In the genomic region with DNA sequence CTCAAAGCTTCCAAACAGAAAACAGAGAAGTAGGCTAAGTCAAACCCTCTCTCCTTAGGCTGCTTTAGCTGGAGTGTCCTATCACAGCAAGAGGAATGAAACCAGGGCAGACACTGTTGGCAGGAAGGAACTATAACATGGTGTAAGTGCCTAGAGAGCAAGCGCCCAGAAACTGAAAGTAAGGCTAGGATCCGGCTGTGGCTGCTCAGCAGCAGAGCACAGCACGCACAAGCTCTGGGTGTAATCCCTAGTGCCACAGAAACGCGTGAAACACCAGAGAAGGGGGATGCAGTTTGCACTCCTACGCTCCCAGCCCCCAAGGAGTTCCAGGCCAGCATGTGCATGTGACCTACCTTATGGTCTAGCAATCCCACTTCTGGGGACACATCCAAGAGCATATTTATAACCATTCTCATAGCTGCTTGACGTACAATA, we compare ENCODE assay signal across 8 mouse cellular contexts. TPM values are rescaled to one million over a fixed set of nuclear protein-coding genes. Genes with fewer than 3 reads are reported as not detected.
A peak's percentile ranks its signal among the peaks of the same experiment; 100 is the strongest.
DNase-seq lines count a peak whose midpoint lies in the region; ATAC-seq and TF ChIP-seq lines count a peak whose summit lies in the region.

No protein-coding gene starts in this region.

- no peak overlapping the region for H3K4me3 ChIP-seq in hindbrain, embryonic 14.5 days (replicated peaks; ENCODE audit: low read length)
- no peak overlapping the region for H3K4me3 ChIP-seq in hindbrain, embryonic 16.5 days (ENCODE audit: low read length)
- H3K4me3 ChIP-seq in cerebellum, adult 2 months (replicated peaks; ENCODE audit: insufficient read depth, low read depth, low read length), result peak overlapping the region; percentile 23
- H3K4me3 ChIP-seq in intestine, embryonic 14.5 days (ENCODE audit: low read depth, low read length), result no peak overlapping the region
- H3K4me3 ChIP-seq in thymus, adult 2 months (ENCODE audit: control insufficient read depth, insufficient read depth, low read length), result peak overlapping the region; percentile 37
- H3K4me3 ChIP-seq in midbrain, embryonic 11.5 days (ENCODE audit: low read depth, low read length), result no peak overlapping the region

- peaks cover 22% of the 10 kb centered on the region for H3K4me1 ChIP-seq in hindbrain, embryonic 14.5 days (replicated peaks; ENCODE audit: control insufficient read depth, insufficient read depth, low read length)
- peaks cover 9% of the 10 kb centered on the region for H3K4me1 ChIP-seq in hindbrain, embryonic 16.5 days (ENCODE audit: control insufficient read depth, insufficient read depth, low read depth, low read length)
- peaks cover 40% of the 10 kb centered on the region for H3K4me1 ChIP-seq in cerebellum, adult 2 months (ENCODE audit: control insufficient read depth, insufficient read depth, low read length)
- H3K4me1 ChIP-seq in intestine, embryonic 14.5 days (replicated peaks; ENCODE audit: control insufficient read depth, insufficient read depth, low read length), result peaks cover 36% of the 10 kb centered on the region; the same call in 1 of the 2 replicates
- H3K4me1 ChIP-seq in thymus, adult 2 months (replicated peaks; ENCODE audit: control insufficient read depth, insufficient read depth, low read length), result peaks cover 29% of the 10 kb centered on the region
- no peaks in the 10 kb centered on the region for H3K4me1 ChIP-seq in midbrain, embryonic 11.5 days (ENCODE audit: control insufficient read depth, insufficient read depth, low read length)

- 0 out of 2 replicates have a peak overlapping the region, but pooled peaks have one; percentile 12 for H3K27ac ChIP-seq in hindbrain, embryonic 14.5 days
- H3K27ac ChIP-seq in hindbrain, embryonic 16.5 days (ENCODE audit: low read depth, low read length), result no peak overlapping the region
- peak overlapping the region; percentile 91 for H3K27ac ChIP-seq in cerebellum, adult 2 months (ENCODE audit: insufficient read depth, low read length)
- peak overlapping the region; percentile 30; the same call in 1 of the 2 replicates for H3K27ac ChIP-seq in intestine, embryonic 14.5 days (ENCODE audit: low read depth)
- peak overlapping the region; percentile 83 for H3K27ac ChIP-seq in thymus, adult 2 months (ENCODE audit: control insufficient read depth, insufficient read depth, low read length)
- H3K27ac ChIP-seq in midbrain, embryonic 11.5 days (ENCODE audit: low read depth, low read length), result no peak overlapping the region

- no peaks in the 10 kb centered on the region for H3K9me3 ChIP-seq in hindbrain, embryonic 14.5 days (ENCODE audit: control insufficient read depth, low read length)
- no peaks in the 10 kb centered on the region for H3K9me3 ChIP-seq in hindbrain, embryonic 16.5 days (ENCODE audit: control insufficient read depth, low read length)
- no peaks in the 10 kb centered on the region for H3K9me3 ChIP-seq in intestine, embryonic 14.5 days (ENCODE audit: control insufficient read depth, low read length)
- no peaks in the 10 kb centered on the region for H3K9me3 ChIP-seq in midbrain, embryonic 11.5 days (ENCODE audit: control insufficient read depth, low read length)

- no peak for DNase-seq in hindbrain, embryonic 14.5 days (ENCODE audit: low spot score)
- DNase-seq in CD4-positive, CD25-positive, alpha-beta regulatory T cell, adult 2 months (ENCODE audit: low read depth, low spot score), result peak; percentile 79
- DNase-seq in cerebellum, adult 2 months, result peak; percentile 75 to 88
- DNase-seq in intestine, embryonic 14.5 days (ENCODE audit: low spot score), result no peak
- peak; percentile 61 for DNase-seq in lung, postnatal 10 days
- DNase-seq in thymus, adult 2 months, result peak; percentile 64
- DNase-seq in midbrain, embryonic 11.5 days (ENCODE audit: low spot score, missing footprints), result no peak

- 73% methylated on average over 7 of the region's 7 CpGs for WGBS in hindbrain, embryonic 14.5 days
- 64% methylated on average over 7 of the region's 7 CpGs for WGBS in hindbrain, embryonic 16.5 days
- 7% methylated on average over 7 of the region's 7 CpGs for WGBS in cerebellum, adult 2 months
- 81% methylated on average over 7 of the region's 7 CpGs for WGBS in intestine, embryonic 14.5 days
- WGBS in thymus, adult 2 months, result 6% methylated on average over 7 of the region's 7 CpGs
- 86% methylated on average over 7 of the region's 7 CpGs for WGBS in midbrain, embryonic 11.5 days

- no peak for ATAC-seq in hindbrain, embryonic 14.5 days (ENCODE audit: low FRiP score)
- ATAC-seq in hindbrain, embryonic 16.5 days, result no peak
- no peak for ATAC-seq in intestine, embryonic 14.5 days (replicated peaks; ENCODE audit: low FRiP score, low TSS enrichment, low read depth)
- no peak for ATAC-seq in midbrain, embryonic 11.5 days (ENCODE audit: low FRiP score)

- TF ChIP-seq POLR2A in cerebellum, adult 2 months (IDR thresholded peaks at IDR 0.05; ENCODE audit: borderline replicate concordance, insufficient read depth, low read length), result no peak
- TF ChIP-seq POLR2A in thymus, adult 2 months (IDR thresholded peaks at IDR 0.05; ENCODE audit: control insufficient read depth, extremely low read depth, insufficient read depth, low read length, poor library complexity), result 0 out of 2 replicates have a peak, but pooled peaks have one; percentile 26

- no peaks in the 10 kb centered on the region for H3K27me3 ChIP-seq in hindbrain, embryonic 14.5 days (ENCODE audit: control insufficient read depth, insufficient read depth, low read length)
- no peaks in the 10 kb centered on the region for H3K27me3 ChIP-seq in hindbrain, embryonic 16.5 days (replicated peaks; ENCODE audit: control insufficient read depth, insufficient read depth, low read length)
- no peaks in the 10 kb centered on the region for H3K27me3 ChIP-seq in cerebellum, adult 2 months (ENCODE audit: control insufficient read depth, insufficient read depth, low read length)
- H3K27me3 ChIP-seq in intestine, embryonic 14.5 days (replicated peaks; ENCODE audit: control insufficient read depth, insufficient read depth, low read length), result no peaks in the 10 kb centered on the region
- no peaks in the 10 kb centered on the region for H3K27me3 ChIP-seq in thymus, adult 2 months (ENCODE audit: control insufficient read depth, insufficient read depth, low read length)
- H3K27me3 ChIP-seq in midbrain, embryonic 11.5 days (ENCODE audit: control insufficient read depth, insufficient read depth, low read length), result no peaks in the 10 kb centered on the region

- no peaks in the 10 kb centered on the region for H3K36me3 ChIP-seq in hindbrain, embryonic 14.5 days (replicated peaks; ENCODE audit: control insufficient read depth, insufficient read depth)
- H3K36me3 ChIP-seq in hindbrain, embryonic 16.5 days (ENCODE audit: control insufficient read depth, insufficient read depth, low read length), result no peaks in the 10 kb centered on the region
- H3K36me3 ChIP-seq in intestine, embryonic 14.5 days (ENCODE audit: control insufficient read depth, insufficient read depth, low read length), result no peaks in the 10 kb centered on the region
- no peaks in the 10 kb centered on the region for H3K36me3 ChIP-seq in thymus, adult 2 months (ENCODE audit: control insufficient read depth, insufficient read depth, low read length)
- no peaks in the 10 kb centered on the region for H3K36me3 ChIP-seq in midbrain, embryonic 11.5 days (ENCODE audit: control insufficient read depth, insufficient read depth, low read length)

- no peak for TF ChIP-seq CTCF in cerebellum, adult 2 months (IDR thresholded peaks at IDR 0.05; ENCODE audit: borderline replicate concordance, insufficient read depth, low read depth, low read length)
- TF ChIP-seq CTCF in thymus, adult 2 months (IDR thresholded peaks at IDR 0.05; ENCODE audit: borderline replicate concordance, control insufficient read depth, extremely low read depth, insufficient read depth, low read length, poor library complexity), result no peak

- no peak overlapping the region for H3K4me2 ChIP-seq in hindbrain, embryonic 14.5 days (replicated peaks)
- H3K4me2 ChIP-seq in hindbrain, embryonic 16.5 days (ENCODE audit: low read length), result no peak overlapping the region
- H3K4me2 ChIP-seq in intestine, embryonic 14.5 days (ENCODE audit: low read length), result no peak overlapping the region
- no peak overlapping the region for H3K4me2 ChIP-seq in midbrain, embryonic 11.5 days

- no peak overlapping the region for H3K9ac ChIP-seq in hindbrain, embryonic 14.5 days
- no peak overlapping the region for H3K9ac ChIP-seq in hindbrain, embryonic 16.5 days (ENCODE audit: low read depth, low read length)
- H3K9ac ChIP-seq in intestine, embryonic 14.5 days (ENCODE audit: low read length), result no peak overlapping the region
- no peak overlapping the region for H3K9ac ChIP-seq in midbrain, embryonic 11.5 days (ENCODE audit: low read length)

RNA-seq across cellular contexts. Expression of a gene that starts 41.2 kb away (rescaled TPM):
- 14.4 and 16.8 TPM in 2 replicates for polyA plus RNA-seq in hindbrain, embryonic 14.5 days (2014; fragmentation: Nextera tagmentation; extraction: Ambion mirVana)
- 14.2 and 16.1 TPM in 2 replicates for polyA plus RNA-seq in hindbrain, embryonic 16.5 days (2015; fragmentation: Nextera tagmentation; extraction: Ambion mirVana)
- polyA plus RNA-seq in cerebellum, adult 2 months (2012; rRNA removed), result 21.7 and 24.8 TPM in 2 replicates
- 19.6 and 19.8 TPM in 2 replicates for polyA plus RNA-seq in intestine, embryonic 14.5 days (2014; fragmentation: Nextera tagmentation; extraction: Ambion mirVana)
- 40.3 and 43.6 TPM in 2 replicates for polyA plus RNA-seq in thymus, adult 2 months (2012; rRNA removed)
- 7.9 and 9.2 TPM in 2 replicates for polyA plus RNA-seq in midbrain, embryonic 11.5 days (2014; fragmentation: Nextera tagmentation; extraction: Ambion mirVana)

Comparison
In these comparisons a context has a peak if more than half of its experiments do, and no peak if none do; other contexts are left out.
1. H3K27ac ChIP-seq: peak in hindbrain, embryonic 14.5 days (single experiment), cerebellum, adult 2 months (single experiment), intestine, embryonic 14.5 days (single experiment) and thymus, adult 2 months (single experiment); none in hindbrain, embryonic 16.5 days (single experiment) and midbrain, embryonic 11.5 days (single experiment).
2. DNase-seq: peak in CD4-positive, CD25-positive, alpha-beta regulatory T cell, adult 2 months (single experiment), cerebellum, adult 2 months (2 of 2), lung, postnatal 10 days (single experiment) and thymus, adult 2 months (single experiment); none in hindbrain, embryonic 14.5 days (single experiment), intestine, embryonic 14.5 days (single experiment) and midbrain, embryonic 11.5 days (single experiment).
3. H3K4me3 ChIP-seq: peak in cerebellum, adult 2 months (single experiment) and thymus, adult 2 months (single experiment); none in hindbrain, embryonic 14.5 days (single experiment), hindbrain, embryonic 16.5 days (single experiment), intestine, embryonic 14.5 days (single experiment) and midbrain, embryonic 11.5 days (single experiment).